Mouse (Mus musculus) cerebellum, adult 9-11 months (tissue): ENCODE results near the gene Pabpn1.

Experiments used
- DNase-seq: peaks from one replicate; pipeline ENCODE4 v3.0.0; 2022

Gene Pabpn1

DNA sequence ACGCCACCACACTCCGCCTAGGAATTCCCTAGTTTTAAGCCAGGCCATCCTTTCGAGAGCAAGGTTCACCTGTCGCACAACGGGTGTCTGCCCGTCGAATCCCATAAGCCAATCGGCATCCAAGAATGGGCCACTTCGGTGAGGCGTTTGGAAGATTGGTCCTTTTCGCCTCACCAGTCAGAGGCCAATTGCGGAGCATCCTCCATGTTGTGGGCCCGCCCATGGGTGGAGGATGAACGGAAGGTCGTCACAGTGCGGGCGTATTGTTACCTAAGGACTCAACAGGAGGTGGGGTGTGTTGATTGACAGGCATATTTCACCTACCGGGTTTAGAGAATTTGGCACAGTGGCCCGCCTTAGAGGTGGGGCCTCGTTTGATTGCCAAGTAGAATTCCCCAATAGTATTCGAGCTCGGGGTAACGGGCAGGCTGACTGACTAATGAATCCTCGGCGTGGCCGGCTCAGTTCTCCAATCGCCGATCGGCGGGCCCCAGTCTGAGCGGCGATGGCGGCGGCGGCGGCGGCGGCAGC, 1.4 kb downstream of the Pabpn1 start:
- peak; percentile 100 for DNase-seq

DNA sequence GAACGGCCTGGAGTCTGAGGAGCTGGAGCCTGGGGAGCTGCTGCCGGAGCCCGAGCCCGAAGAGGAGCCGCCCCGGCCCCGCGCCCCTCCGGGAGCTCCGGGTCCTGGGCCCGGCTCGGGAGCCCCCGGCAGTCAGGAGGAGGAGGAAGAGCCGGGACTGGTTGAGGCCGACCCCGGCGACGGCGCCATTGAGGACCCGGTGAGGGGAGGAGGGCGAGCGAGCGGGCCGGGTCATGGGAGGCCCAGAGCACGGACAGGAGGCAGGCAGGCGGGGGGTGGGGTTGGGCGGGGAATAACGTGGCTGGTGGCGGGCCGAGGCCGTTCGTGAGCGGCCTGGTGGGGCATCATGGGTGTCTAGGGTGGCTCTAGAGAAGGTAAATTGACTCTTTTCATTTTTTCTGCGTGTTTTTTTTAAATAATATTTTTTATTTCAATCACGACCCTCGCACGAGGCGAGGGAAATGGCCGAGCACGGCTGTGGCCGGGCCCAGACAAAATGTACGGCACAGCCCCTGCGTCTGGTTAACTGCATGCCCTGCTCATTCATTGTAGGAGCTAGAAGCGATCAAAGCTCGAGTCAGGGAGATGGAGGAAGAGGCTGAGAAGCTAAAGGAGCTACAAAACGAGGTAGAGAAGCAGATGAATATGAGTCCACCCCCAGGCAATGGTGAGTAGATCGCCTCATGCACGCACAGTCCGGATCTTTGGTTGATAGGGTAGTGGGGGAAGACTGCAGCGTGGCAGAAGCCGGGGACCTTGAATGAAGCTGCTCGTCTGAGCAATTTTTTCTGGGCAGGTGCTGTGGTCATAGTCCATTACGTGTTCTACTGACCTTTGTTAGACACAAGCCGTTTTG, 2.2 kb downstream of the Pabpn1 start:
- DNase-seq = no peak

DNA sequence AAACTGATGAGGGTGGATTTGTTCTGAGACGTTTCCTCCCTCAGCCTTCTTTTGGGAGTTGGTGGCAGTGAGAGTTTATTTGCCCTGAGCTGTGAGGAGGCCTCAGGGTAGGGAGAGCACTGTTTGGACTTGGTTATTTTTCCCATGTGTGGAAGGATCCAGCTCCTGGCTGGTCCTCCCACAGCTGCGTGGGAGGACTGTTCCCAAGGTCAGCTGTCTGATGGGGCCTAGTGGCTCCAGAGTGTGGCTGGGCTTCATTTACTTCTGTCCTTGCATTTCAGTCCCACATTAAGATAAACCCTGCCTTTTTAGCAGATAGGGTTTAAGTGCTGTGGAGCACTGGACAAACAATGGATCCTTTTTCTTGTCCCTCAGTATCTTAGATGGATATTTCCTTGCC, 5.1 kb downstream of the Pabpn1 start:
- DNase-seq = no peak

DNA sequence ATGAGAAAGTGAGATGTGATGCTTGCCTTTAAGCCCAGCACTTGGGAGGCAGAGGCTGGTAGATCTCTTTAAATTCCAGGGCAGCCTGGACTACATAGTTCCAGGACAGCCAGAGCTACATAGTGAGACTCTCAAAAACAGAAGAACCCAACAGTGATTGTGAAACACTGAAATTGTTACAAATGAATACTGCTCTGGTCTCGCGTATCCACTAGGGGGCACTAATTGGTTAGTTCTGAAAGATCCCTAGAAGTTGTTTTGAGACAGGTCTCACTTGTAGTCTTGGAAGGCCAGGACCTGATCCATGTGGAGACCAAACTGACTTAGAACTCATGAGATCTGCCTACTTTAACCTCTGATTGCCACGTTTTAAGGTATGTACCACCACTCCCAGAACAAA, 8.1 kb downstream of the Pabpn1 start:
- peak; percentile 67 for DNase-seq

DNA sequence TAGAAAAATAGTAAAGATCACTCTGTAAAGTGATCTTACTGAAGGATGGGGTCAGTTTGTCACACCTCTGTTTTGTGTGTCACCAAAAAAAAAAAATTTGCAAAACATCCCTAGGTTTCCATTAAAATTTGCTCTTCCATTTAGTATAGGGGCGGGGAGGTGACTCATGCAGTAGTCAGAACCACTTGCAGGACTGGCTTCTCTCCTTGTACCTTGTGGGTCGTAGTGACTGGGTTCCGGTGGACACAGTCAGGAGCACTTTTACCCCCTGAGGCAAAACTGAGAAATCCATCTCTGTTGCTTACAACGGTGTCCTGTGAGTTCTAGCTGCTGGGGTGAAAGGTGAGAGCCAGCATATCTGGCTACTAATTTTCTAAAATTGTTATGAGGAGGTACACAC, 11.3 kb downstream of the Pabpn1 start:
- DNase-seq = no peak

DNA sequence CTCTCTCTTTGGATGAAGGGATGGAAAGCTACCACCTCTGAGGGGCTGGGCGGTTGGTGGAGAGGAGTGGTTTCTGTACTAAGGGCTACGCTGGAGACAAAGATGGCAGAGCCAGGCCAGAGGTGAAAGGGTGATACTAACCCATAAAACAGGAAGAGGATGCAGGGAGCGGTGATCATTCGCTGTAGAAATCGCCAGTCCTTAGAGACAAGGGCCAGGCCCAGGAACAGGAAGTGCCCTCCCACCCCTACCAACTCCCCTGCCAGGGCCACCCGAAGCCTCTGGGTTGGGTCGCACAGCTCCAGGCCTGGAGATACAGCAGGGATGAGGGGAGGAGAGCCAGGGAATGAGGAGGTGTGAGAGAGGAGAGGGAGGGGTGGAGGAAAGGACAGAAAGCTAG, 16.4 kb downstream of the Pabpn1 start:
- no peak for DNase-seq

DNA sequence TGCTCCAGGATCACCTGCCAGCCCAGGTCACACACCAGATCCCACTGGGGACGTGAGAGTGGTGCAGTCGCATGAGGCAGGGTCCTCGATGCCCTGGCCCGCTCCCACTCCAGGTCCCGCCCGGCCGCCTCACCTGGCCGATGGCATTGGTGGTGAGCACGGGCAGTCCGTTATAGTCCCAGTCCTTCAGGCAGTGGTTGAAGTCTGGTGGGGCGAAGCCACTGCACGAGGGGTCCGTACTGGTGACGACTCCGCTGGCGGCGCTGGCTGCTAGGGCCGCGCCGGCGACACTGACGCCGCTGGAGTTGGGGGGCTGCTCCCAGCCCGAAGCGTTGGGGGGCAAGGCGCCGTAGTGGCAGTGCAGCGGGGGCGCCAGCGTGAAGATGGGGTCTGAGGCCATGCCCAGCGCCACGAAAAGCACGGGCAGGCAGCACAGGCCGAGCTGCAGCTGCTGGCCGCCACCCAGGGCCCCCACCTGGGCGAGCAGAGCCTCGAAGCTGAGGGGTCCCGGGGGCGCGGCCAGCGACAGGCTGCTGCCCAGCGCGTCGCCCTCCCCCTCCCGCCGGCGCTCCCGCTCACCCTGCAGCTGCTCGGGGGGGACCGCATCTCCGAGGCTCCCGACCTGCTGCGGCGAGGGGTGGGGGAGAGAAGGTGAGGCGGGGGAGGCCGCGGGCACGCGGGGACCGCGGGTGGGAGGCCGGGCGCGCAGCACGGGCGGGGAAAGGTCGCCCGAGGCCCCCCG, 20.0 kb downstream of the Pabpn1 start:
- peak; percentile 61 for DNase-seq

DNA sequence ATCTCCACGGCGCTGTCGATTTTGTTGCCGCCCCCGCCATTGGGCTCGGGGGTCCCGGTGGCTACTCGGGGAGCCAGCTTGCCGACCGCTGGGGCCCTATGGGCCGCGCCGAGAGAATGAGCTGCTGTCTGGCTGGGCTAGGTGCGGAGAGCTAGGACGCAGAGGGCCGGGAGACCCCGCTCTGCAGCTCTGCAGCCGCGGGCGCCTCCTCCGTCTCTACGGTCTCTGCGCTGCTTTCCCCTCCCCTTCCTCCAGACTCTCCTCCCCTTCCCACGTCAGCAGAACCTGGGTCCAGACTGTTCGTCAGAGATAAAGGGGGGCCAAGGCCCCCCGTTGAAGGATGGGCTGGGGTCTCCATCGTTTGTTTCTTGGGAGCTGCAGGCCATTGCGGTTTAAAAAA, 20.6 kb downstream of the Pabpn1 start, which contains the start of gene Slc22a17:
Gene Slc22a17, minus strand, starts transcription at position 247 of the 400 bp plus-strand sequence.
- peak; percentile 86 for DNase-seq

DNA sequence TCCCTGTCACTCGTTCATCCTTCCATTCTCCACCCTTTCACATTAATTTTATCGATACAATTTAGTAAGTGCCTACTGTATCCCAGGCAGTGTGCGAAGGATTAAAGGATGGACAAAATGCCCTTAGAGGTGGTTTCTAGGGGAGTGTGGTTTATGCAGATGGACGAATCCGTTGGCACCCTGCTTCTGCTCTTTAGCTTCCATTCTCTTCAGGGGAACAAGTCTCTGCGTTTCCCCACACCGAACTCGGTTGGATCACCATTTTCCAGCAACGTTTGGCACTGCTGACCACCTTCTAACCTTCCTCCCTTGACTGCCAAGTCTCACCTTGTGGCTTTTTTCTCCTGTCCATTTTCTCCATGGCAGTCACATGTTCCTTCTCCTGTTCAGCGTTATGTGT, 21.0 kb downstream of the Pabpn1 start:
- DNase-seq = peak; percentile 48

DNA sequence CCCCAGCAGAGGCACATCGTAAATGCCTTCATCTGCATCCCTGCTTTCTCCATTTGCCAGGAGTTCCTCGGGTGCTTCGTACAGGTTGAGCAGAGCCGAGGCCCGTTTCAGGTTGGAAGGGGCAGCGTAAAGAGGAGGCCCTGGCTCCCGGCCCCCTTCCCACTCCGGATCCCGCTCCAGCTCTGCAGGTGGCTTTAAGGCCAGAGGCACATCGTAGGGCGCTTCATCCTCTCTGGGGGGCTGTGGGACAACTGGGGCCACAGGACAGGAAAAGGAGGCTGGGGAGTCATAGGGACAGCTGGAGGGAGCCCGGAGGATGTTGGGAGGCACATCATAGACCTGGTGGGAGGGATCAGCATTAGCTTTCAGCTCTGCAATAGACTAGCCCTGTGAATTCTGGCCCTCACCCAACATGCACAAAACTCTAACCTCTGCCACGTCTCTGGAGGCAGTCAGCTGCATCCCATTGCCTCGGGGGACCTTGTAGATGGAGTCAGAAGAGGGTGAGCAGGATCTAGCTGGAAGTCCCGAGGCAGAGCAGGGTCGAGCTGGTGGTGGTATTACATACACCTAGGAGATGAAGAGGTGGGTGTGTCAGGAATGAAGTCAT, 27.9 kb downstream of the Pabpn1 start:
- no peak for DNase-seq

DNA sequence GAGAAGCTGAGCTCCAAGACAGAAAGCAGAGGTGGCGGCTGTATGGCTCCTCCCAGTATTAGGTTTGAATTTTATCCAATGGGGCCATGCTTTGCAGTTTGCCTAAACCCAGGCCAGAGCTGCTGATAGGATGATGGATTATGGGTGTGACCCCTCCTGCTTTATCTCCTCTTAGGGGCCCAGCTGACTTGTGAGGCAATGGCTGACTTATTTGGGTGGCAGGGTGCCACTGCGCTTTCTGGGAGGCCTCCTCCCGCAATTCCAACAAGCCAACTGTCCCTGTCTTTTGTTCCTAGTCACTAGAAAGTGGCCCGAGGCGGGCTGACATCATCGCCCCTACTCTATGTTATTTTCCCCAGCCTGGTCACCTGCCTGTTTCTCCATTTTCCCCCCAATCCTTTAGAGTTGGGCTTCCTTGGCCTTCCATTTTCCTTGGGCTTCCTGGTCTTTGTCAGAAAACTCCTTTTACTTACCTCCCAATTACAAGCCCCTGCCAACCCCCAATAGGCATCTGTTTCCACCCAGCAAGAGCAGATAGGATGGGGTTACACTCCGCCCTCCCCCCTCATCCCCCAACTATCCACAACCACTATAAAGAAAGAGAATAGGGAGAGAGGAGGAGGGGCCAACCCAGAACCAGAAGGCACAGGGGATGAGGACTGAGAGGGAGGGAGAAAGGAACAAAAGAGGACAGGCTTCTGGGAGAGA, 32.5 kb downstream of the Pabpn1 start:
- no peak for DNase-seq

DNA sequence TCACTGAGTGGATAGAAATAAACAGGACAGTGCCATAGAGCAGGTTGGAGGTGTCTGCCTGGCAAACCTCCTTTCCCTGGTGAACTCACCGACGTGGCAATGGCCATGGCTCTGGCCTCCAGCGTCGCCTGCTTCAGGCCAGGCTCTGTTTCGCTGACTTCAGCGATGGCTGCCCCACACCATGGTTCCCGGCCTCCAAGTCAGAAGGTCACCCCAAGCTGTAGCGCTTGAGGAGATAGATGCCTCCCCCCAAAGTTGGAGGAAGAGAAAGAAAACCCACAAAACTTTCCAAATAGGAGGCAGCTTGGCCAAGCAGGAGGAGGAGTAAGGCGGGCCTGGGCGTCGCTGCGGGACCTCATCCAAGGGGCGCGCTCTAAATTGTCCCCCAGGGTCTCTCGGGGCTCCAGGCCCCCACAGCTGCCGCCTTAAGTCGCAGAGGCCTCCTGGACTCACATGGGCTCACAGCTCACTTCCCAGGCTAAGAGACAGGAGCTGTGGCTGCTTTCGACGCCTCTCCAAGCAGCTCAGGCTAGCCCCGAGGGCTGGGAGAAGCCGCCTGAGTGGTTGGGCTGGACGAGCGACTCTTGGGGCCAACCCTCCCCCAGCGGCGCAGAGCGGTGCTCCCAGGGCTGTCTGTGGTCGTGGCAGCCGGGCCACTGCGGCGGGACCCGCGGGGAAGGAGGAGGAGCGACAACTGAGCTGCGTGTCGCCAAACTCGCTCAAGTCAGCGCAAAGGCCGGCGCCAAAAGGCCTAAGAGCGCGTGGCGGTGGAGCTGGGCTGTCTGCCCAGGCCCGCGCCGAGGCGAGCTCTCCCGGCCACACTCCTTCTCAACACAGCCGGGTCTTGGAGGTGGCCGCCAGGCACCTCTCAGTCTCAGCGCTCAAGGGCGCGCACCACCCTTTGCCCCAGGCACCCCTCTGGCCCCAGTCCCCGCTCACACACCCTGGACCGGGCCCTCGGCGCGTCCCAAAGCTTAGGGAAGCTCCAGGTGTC, 33.3 kb downstream of the Pabpn1 start, which contains the start of gene Efs:
Gene Efs, minus strand, starts transcription at position 778 of the 994 bp plus-strand sequence.
- peak; percentile 56 for DNase-seq

DNA sequence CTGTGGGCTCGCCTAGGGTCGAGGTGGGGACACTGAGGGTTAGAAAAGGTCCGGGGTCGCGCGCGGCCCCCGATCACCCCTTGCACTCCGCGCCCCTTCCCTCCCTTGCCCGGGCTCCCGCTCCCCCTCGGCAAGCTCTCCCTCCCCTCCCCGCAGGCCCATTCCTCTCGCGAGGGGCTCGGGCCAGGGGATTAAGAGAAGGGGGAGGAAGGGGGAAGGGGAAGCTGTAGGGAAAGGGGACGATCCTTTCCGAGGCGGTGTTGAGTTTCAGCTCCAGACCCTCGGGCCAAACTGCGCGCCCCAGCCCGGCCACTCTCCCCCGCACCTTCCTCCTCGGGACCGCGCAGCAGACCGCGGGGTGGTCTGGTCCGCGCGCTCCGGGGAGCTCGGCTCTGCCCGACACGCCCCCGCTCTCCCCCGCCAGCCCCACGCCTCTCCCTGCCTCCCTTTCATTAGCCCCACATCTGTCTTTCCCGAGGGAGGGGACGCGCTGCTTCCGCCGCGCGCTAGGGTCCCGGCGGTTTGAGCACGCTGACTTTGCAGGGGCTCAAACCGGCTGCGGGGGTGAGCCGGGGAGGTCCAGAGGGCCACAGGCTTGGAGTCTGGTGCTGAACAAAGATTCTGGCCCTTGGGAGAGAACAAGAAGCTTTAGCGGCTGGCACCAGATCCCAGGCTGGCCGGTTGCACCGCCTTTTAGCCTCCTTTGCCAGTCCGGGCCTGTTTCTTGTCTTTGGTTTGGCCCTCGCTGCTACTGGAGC, 34.3 kb downstream of the Pabpn1 start:
- DNase-seq = no peak

DNA sequence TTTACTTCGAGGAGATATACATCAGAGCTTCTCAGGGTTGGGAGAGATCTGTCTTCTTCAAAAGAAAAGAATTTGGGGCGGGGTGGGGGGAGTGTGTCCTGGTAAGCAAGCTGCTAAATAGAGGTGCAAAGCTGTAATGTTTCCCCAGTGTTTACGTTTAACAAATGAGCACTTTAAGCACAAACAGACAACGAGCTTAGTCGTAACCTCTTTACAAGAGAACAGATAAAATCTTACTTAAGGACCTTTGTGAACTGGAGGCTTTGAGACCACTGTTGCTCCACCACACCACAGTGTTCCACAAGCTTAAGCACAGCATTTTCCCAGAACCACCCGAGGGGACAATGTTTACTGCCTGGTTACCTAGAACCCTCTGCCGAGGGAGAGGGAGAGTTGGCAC, 35.0 kb downstream of the Pabpn1 start:
- DNase-seq = no peak

DNA sequence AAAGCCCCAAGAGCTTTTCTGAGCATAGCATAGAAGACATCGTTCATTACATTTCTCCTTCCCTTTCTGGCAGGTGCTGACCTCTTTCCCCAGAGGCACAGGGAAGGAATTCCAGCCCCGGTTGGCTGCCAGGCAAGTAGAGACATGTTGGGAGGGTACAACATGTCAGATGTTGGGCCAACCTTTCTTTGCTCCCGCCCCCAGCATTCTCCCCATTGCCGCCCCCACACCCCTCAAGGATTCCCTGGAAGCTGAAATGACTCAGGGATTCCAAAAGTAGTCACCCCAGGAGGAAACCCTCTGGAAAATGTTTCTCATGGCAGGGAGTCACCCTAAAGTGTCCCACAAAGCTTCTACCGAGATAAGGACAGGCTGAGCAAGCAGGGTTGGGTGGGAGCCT, 37.5 kb downstream of the Pabpn1 start:
- no peak for DNase-seq

DNA sequence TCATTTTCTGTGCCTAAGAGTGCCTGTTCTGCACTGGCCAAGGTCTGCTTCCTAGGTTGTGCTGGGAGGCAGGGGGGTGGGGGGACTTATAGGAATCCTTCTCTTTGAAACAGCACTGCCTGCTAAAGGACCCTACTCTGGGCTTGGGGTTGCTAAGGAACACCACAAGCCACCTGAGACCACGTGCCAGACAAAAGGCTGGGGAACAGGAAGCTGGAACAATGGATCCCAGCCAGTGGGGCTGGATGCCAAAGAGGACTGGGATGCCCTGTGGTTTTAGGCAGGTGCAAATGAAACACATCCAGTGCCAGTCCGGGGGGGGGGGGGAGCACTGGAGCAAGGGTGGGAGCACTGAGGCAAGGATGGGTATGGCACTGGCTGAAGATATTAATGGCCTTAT, 38.1 kb downstream of the Pabpn1 start:
- DNase-seq = no peak

DNA sequence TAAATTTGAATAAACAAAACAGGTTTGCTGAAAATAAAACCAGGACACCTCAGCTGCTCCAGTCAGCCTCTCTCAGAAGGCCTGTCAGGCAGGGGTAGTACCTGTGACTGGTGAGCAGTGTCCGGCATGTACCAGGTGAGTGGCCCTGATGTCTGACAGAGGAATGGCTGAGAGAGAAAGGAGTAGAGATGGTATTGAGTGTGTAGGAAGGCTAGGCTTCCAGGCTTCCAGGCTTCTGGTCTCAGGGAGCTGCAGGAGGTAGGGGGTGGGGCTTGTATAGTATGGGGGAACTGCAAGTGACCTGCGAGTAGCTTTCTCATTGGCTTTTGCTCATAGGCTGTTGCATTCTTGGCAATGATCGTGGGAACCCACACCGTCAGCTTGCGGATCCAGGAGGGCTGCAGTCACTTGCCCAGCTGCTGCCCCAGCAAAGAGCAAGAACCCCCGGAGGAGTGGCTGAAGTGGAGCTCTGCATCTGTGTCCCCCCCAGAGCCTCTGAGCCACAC, 40.4 kb downstream of the Pabpn1 start, which contains the start of gene Il25:
Gene Il25, plus strand, starts transcription at position 51 of the 506 bp plus-strand sequence.
- no peak for DNase-seq

DNA sequence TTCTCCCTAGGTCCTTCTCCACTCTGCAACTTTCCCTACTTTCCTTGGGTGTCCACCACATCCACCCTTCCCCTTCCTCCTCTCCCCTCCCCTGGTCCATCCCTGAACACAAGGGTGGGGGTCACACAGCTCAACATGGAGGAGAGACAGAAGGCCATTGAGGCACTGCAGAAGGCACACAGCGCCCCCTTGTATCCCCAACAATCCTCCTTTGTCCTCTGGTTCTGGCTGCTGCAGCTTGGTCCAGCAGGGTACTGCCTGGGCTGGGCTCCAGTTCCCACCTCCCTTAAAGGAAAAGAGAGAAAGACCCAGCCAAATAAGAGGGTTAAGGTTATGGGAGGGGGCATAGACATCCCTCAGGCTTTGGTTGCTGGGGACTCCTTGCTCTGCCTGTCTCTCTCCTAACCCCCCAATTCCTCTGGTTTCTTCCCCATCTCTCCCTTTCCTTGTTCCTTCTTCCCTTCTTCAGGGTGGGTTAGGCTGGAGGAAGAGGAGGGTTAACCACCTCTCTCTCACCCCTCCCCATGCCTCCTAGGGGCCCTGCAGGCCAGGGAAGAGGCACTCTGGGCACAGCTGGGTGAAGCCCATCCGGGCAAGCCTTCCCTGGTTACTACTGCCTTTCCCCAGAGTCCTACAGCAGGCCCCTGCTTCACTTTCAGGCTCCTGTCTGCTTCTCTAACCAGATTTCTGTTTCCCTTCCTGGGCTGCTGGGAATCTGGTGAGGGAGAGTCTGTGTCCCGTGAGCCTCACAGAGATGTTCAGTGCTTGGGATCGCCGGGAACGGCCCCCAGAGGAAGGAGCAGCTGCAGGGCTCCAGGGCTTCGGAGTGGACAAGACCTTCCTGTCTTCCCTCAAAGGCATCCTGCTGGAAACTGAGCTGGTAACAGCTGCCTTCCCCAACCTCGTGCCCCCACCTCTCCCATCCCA, 43.9 kb downstream of the Pabpn1 start, which contains the start of gene Cmtm5:
Gene Cmtm5, plus strand, starts transcription at position 358 of the 927 bp plus-strand sequence.
- DNase-seq = peak; percentile 71

DNA sequence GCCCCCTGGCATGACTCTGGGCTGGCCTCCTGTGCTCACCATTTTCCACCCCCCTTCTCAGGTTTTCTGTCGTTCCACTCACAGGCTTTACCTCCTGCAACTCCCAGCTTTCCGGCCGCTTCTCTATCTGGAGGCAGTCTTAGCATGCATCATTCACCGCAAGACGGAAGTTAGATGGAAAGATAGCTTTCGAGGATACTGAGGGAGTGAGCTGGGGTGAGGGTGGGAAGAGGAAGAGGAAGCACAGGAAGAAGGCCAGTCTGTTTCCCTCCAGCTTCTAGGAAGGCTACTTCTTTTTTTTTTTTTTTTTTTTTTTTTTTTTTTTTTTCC, 44.5 kb downstream of the Pabpn1 start:
- no peak for DNase-seq
